24 mouse cellular contexts compared by ENCODE assay signal in genomic region chr4:11868565-11868964, GRCm38 (mm10).
A peak's percentile ranks its signal among the peaks of the same experiment; 100 is the strongest.
DNase-seq lines count a peak whose midpoint lies in the region; ATAC-seq and TF ChIP-seq lines count a peak whose summit lies in the region.
"Had no signal": no experiment of that assay in that cellular context is flagged by ENCODE, and none has a peak within 500 bp of the region (broad histone marks: within the 10 kb centered on the region; RNA-seq: fewer than 3 reads in every experiment).

No protein-coding gene starts in this region.

- 11% methylated on average over 1 of the region's 1 CpGs for WGBS in liver, adult 2 months
- 48% methylated on average over 1 of the region's 1 CpGs for WGBS in liver, embryonic 12.5 days (ENCODE audit: insufficient replicate concordance)
- 38% methylated on average over 1 of the region's 1 CpGs for WGBS in liver, postnatal 0 days (ENCODE audit: insufficient replicate concordance)
- WGBS in liver, embryonic 11.5 days: 65% methylated on average over 1 of the region's 1 CpGs

- peak; percentile 51; the same call in 1 of the 2 replicates for TF ChIP-seq EP300 in liver, postnatal 0 days (IDR thresholded peaks at IDR 0.05; ENCODE audit: low read depth)

- TF ChIP-seq CTCF in liver, adult 2 months (IDR thresholded peaks at IDR 0.05; ENCODE audit: low read depth, low read length): no peak
- TF ChIP-seq CTCF in liver, postnatal 0 days (IDR thresholded peaks at IDR 0.05; ENCODE audit: low read depth): no peak

- H3K9me3 ChIP-seq in liver, embryonic 12.5 days (replicated peaks): no peaks in the 10 kb centered on the region
- no peaks in the 10 kb centered on the region for H3K9me3 ChIP-seq in liver, postnatal 0 days (ENCODE audit: low read length)
- H3K9me3 ChIP-seq in liver, embryonic 11.5 days (ENCODE audit: control insufficient read depth, low read length): no peaks in the 10 kb centered on the region
- H3K9me3 ChIP-seq: embryonic facial prominence, embryonic 10.5 days; embryonic facial prominence, embryonic 12.5 days; forebrain, embryonic 12.5 days; G1E had no signal

- no peak overlapping the region for H3K4me3 ChIP-seq in liver, adult 2 months (ENCODE audit: insufficient read depth, low read depth, low read length)
- no peak overlapping the region for H3K4me3 ChIP-seq in liver, embryonic 12.5 days
- H3K4me3 ChIP-seq in liver, postnatal 0 days (ENCODE audit: low read depth, low read length): no peak overlapping the region
- H3K4me3 ChIP-seq in liver, embryonic 11.5 days (ENCODE audit: low read depth, low read length): no peak overlapping the region
- H3K4me3 ChIP-seq: embryonic facial prominence, embryonic 10.5 days; embryonic facial prominence, embryonic 12.5 days; forebrain, embryonic 12.5 days had no signal

- TF ChIP-seq POLR2A in liver, adult 2 months (IDR thresholded peaks at IDR 0.05; ENCODE audit: extremely low read depth, insufficient read depth, low read length): no peak

- no peak; the same call in 1 of the 2 replicates for ATAC-seq in liver, embryonic 12.5 days
- ATAC-seq in liver, postnatal 0 days: peak; percentile 77
- ATAC-seq in liver, embryonic 11.5 days (replicated peaks; ENCODE audit: low FRiP score): no peak
- ATAC-seq: activated CD4-positive, CD25-positive, alpha-beta regulatory T cell, adult 4 months; CD4-positive, CD25-positive, alpha-beta regulatory T cell, adult 4 months; forebrain, embryonic 14.5 days; forebrain, postnatal 0 days; Patski had no signal

- H3K27me3 ChIP-seq in liver, adult 2 months (ENCODE audit: control insufficient read depth, insufficient read depth, low read length): peaks cover 8% of the 10 kb centered on the region; the same call in 1 of the 2 replicates
- no peaks in the 10 kb centered on the region for H3K27me3 ChIP-seq in liver, embryonic 12.5 days (replicated peaks)
- no peaks in the 10 kb centered on the region for H3K27me3 ChIP-seq in liver, postnatal 0 days (ENCODE audit: insufficient read depth, low read length)
- H3K27me3 ChIP-seq in liver, embryonic 11.5 days (replicated peaks; ENCODE audit: control insufficient read depth, insufficient read depth, low read length): no peaks in the 10 kb centered on the region
- H3K27me3 ChIP-seq: CH12.LX; embryonic facial prominence, embryonic 12.5 days; forebrain, embryonic 12.5 days; Patski had no signal

- no peak overlapping the region for H3K27ac ChIP-seq in liver, adult 2 months (replicated peaks; ENCODE audit: insufficient read depth, low read depth, low read length)
- no peak overlapping the region for H3K27ac ChIP-seq in liver, embryonic 12.5 days
- peak overlapping the region; percentile 79 for H3K27ac ChIP-seq in liver, postnatal 0 days (ENCODE audit: low read depth)
- H3K27ac ChIP-seq in liver, embryonic 11.5 days (ENCODE audit: low read depth, low read length): no peak overlapping the region
- H3K27ac ChIP-seq: embryonic facial prominence, embryonic 10.5 days; embryonic facial prominence, embryonic 12.5 days; forebrain, embryonic 12.5 days had no signal

- no peaks in the 10 kb centered on the region for H3K79me2 ChIP-seq in liver, adult 2 months (ENCODE audit: control insufficient read depth, insufficient read depth, low read length)

- H3K4me1 ChIP-seq in liver, adult 2 months (ENCODE audit: control insufficient read depth, insufficient read depth, low read length): peaks cover 23% of the 10 kb centered on the region
- H3K4me1 ChIP-seq in liver, embryonic 12.5 days: peaks cover 5% of the 10 kb centered on the region; the same call in 1 of the 2 replicates
- H3K4me1 ChIP-seq in liver, postnatal 0 days (ENCODE audit: insufficient read depth): peaks cover 13% of the 10 kb centered on the region
- peaks cover 4% of the 10 kb centered on the region; the same call in 1 of the 2 replicates for H3K4me1 ChIP-seq in liver, embryonic 11.5 days (replicated peaks; ENCODE audit: control insufficient read depth, insufficient read depth, low read length)
- H3K4me1 ChIP-seq: embryonic facial prominence, embryonic 10.5 days; embryonic facial prominence, embryonic 12.5 days; forebrain, embryonic 12.5 days had no signal

- H3K36me3 ChIP-seq in liver, adult 2 months (ENCODE audit: control insufficient read depth, insufficient read depth, low read length): no peaks in the 10 kb centered on the region
- H3K36me3 ChIP-seq in liver, embryonic 12.5 days: no peaks in the 10 kb centered on the region
- H3K36me3 ChIP-seq in liver, postnatal 0 days (replicated peaks; ENCODE audit: insufficient read depth, low read length): no peaks in the 10 kb centered on the region
- no peaks in the 10 kb centered on the region for H3K36me3 ChIP-seq in liver, embryonic 11.5 days (ENCODE audit: control insufficient read depth, insufficient read depth, low read length)
- H3K36me3 ChIP-seq: embryonic facial prominence, embryonic 10.5 days; embryonic facial prominence, embryonic 12.5 days; forebrain, embryonic 12.5 days; G1E had no signal

- DNase-seq in adrenal gland, adult 2 months: peak; percentile 36
- DNase-seq in adrenal gland, postnatal 36 days: no peak
- DNase-seq in liver, adult 2 months (ENCODE audit: extremely low read depth, low read depth, low spot score): peak; percentile 97
- peak; percentile 31 for DNase-seq in liver, postnatal 0 days
- DNase-seq in liver, embryonic 11.5 days (ENCODE audit: low spot score): no peak
- DNase-seq: adrenal gland, postnatal 10 days; adrenal gland, postnatal 25 days; B cell, adult 2 months; cerebellum, adult 11-12 months; cerebellum, adult 2 months; cerebellum, adult 9-10 months; cerebellum, postnatal 10 days; cerebellum, postnatal 25 days; forebrain, postnatal 0 days had no signal

- no peak overlapping the region for H3K9ac ChIP-seq in liver, adult 2 months (ENCODE audit: low read depth, low read length)
- H3K9ac ChIP-seq in liver, embryonic 12.5 days: no peak overlapping the region
- H3K9ac ChIP-seq in liver, postnatal 0 days (replicated peaks): no peak overlapping the region
- no peak overlapping the region for H3K9ac ChIP-seq in liver, embryonic 11.5 days (ENCODE audit: low read depth, low read length)
- H3K9ac ChIP-seq: embryonic facial prominence, embryonic 12.5 days; forebrain, embryonic 12.5 days; forebrain, postnatal 0 days had no signal

- no peak overlapping the region for H3K4me2 ChIP-seq in liver, embryonic 12.5 days
- H3K4me2 ChIP-seq in liver, postnatal 0 days (ENCODE audit: low read depth, low read length): no peak overlapping the region
- no peak overlapping the region for H3K4me2 ChIP-seq in liver, embryonic 11.5 days
- H3K4me2 ChIP-seq: embryonic facial prominence, embryonic 12.5 days; forebrain, embryonic 12.5 days had no signal

Comparison
In these comparisons a context has a peak if more than half of its experiments do, and no peak if none do; other contexts are left out.
1. DNase-seq: peak in adrenal gland, adult 2 months (single experiment), liver, adult 2 months (single experiment) and liver, postnatal 0 days (single experiment); none in adrenal gland, postnatal 36 days (0 of 2) and liver, embryonic 11.5 days (single experiment).